Mouse (Mus musculus) thymus, postnatal 0 days (tissue): Measurements from ENCODE around the gene Ranbp3. TPM values are rescaled to one million over a fixed set of nuclear protein-coding genes. Genes with fewer than 3 reads are reported as not detected.

ENCODE experiments used
- polyA plus RNA-seq: library from polyadenylated mRNA; unstranded; fragments of >200 nt; fragmentation: Nextera tagmentation; extraction: Ambion mirVana; gene quantifications from 2 replicates; pipeline ENCODE4 v1.2.1, GENCODE M21; 2015

The Ranbp3 gene
- polyA plus RNA-seq, 1 experiment from 2014 or later, result 81.4 TPM

Other genes starting within 250 kb of the Ranbp3 start
- 24.2 and 29.9 TPM in 2 replicates for gene Ptprs, start 196.8 kb upstream of the Ranbp3 start, polyA plus RNA-seq
- not detected in 2 replicates for gene Znrf4, start 160.9 kb upstream of the Ranbp3 start, polyA plus RNA-seq
- 0.98 and 1.7 TPM in 2 replicates for gene Gm20219, start 118.9 kb upstream of the Ranbp3 start, polyA plus RNA-seq
- gene Safb2, start 88.7 kb upstream of the Ranbp3 start, polyA plus RNA-seq, result 54.7 and 74.6 TPM in 2 replicates
- 76.0 and 83.6 TPM in 2 replicates for gene Safb, start 88.5 kb upstream of the Ranbp3 start, polyA plus RNA-seq
- gene 2410015M20Rik, start 63.5 kb upstream of the Ranbp3 start, polyA plus RNA-seq, result 306 and 315 TPM in 2 replicates
- 2,991 and 3,020 TPM in 2 replicates for gene Rpl36, start 59.9 kb upstream of the Ranbp3 start, polyA plus RNA-seq
- 40.1 and 41.0 TPM in 2 replicates for gene Lonp1, start 46.4 kb upstream of the Ranbp3 start, polyA plus RNA-seq
- gene Catsperd, start 45.2 kb upstream of the Ranbp3 start, polyA plus RNA-seq, result 0.09 and 0.57 TPM in 2 replicates
- 821 and 873 TPM in 2 replicates for gene Ndufa11, start 44.5 kb downstream of the Ranbp3 start, polyA plus RNA-seq
- 20.3 and 26.9 TPM in 2 replicates for gene Vmac, start 44.7 kb downstream of the Ranbp3 start, polyA plus RNA-seq
- gene Nrtn, start 84.2 kb downstream of the Ranbp3 start, polyA plus RNA-seq, result 17.3 and 23.6 TPM in 2 replicates
- gene Dus3l, start 91.5 kb downstream of the Ranbp3 start, polyA plus RNA-seq, result 34.0 and 36.5 TPM in 2 replicates
- 0.40 and 0.68 TPM in 2 replicates for gene Prr22, start 97.0 kb downstream of the Ranbp3 start, polyA plus RNA-seq
- 3.0 and 3.2 TPM in 2 replicates for gene Rfx2, start 157.7 kb downstream of the Ranbp3 start, polyA plus RNA-seq
- not detected in 2 replicates for gene Acsbg2, start 201.2 kb downstream of the Ranbp3 start, polyA plus RNA-seq
- gene 1700061G19Rik, start 202.2 kb downstream of the Ranbp3 start, polyA plus RNA-seq, result 0.21 and 0.26 TPM in 2 replicates